Mouse (Mus musculus) testis, adult 2 months (tissue): ENCODE results near the gene Apln.

Experiments used
- CTCF ChIP-seq: fragments of 200-500 bp; IDR thresholded peaks from 2 replicates; pipeline ENCODE4 v1.5.1; 2012; ENCODE audit warnings: low read depth, mild to moderate bottlenecking, inconsistent platforms, low read length, moderate library complexity; ENCODE audit not compliant: control insufficient read depth, insufficient read depth, insufficient replicate concordance
- POLR2A ChIP-seq: fragments of 200-500 bp; IDR thresholded peaks from 2 replicates; pipeline ENCODE4 v1.6.1; 2012; ENCODE audit warnings: low read depth, mild to moderate bottlenecking, inconsistent platforms, low read length, moderate library complexity; ENCODE audit not compliant: control insufficient read depth

DNA sequence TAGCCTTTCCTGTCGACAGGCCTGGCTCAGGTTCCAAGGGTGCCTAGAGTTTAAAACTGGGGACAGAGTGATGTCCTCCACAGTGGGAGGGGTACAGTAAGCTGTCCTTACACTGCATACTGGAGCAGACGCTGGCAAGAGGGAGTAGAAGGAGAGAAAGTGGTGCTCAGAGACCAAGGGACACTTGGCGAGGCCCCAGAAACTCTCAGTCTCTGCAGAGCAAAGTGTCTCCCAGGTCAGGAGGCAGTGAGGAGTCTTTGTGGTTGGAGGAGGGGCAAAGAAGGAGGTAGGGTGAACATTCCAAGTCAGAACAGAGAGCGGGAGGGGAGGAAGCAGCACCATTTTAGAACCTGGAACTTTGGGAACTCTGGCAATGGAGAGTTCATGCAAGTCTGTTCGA is 2.8 kb downstream of the Apln start:
- TF ChIP-seq POLR2A (no peak), CTCF (no peak)
